Mouse (Mus musculus): ENCODE results near the gene Bicra.

- no peak for TF ChIP-seq GATA1 (IDR thresholded peaks at IDR 0.05; ENCODE audit: borderline replicate concordance, low read length)
- TF ChIP-seq FLI1 (IDR thresholded peaks at IDR 0.05; ENCODE audit: low read length) = no peak
Measured at GRCm38 (mm10) chr7:15969674-15970073, 78.0 kb downstream of the Bicra start.
